ENCODE assay signal across 8 mouse cellular contexts in genomic region chr11:54354595-54355563, GRCm38 (mm10). TPM values are rescaled to one million over a fixed set of nuclear protein-coding genes. Genes with fewer than 3 reads are reported as not detected.
A peak's percentile ranks its signal among the peaks of the same experiment; 100 is the strongest.
DNase-seq lines count a peak whose midpoint lies in the region.

No protein-coding gene starts in this region.

- DNase-seq in left cerebral cortex, adult 11 months (ENCODE audit: low spot score), result peak; percentile 41
- no peak for DNase-seq in left cerebral cortex, adult 8-10 months (ENCODE audit: low spot score in 2 of 2)
- peak; percentile 53 for DNase-seq in WW6 (ENCODE audit: low read depth, low spot score)
- DNase-seq in embryo, embryonic 10.5 days (ENCODE audit: low spot score), result peak; percentile 83
- DNase-seq in kidney, adult 8-10 months, result peak; percentile 6 to 17
- peak; percentile 37 for DNase-seq in lung, postnatal 10 days
- DNase-seq in right cerebral cortex, postnatal 4 days, result peak; percentile 28
- DNase-seq in spleen, postnatal 10 days (ENCODE audit: low spot score in 2 of 2), result no peak

RNA-seq across cellular contexts. Expression of gene Meikin, which starts 15.6 kb away (rescaled TPM):
- not detected for total RNA-seq in left cerebral cortex, adult 8-10 months (2022)

RNA-seq across cellular contexts. Expression of gene Acsl6, which starts 51.3 kb away (rescaled TPM):
- 100 to 1,000 TPM; 190 to 233 (median 201) TPM for total RNA-seq in left cerebral cortex, adult 8-10 months (2022)

Comparison
In these comparisons a context has a peak if more than half of its experiments do, and no peak if none do; other contexts are left out.
1. DNase-seq: peak in left cerebral cortex, adult 11 months (single experiment), WW6 (single experiment), embryo, embryonic 10.5 days (single experiment), kidney, adult 8-10 months (2 of 2), lung, postnatal 10 days (single experiment) and right cerebral cortex, postnatal 4 days (single experiment); none in left cerebral cortex, adult 8-10 months (0 of 2) and spleen, postnatal 10 days (0 of 2).